Mouse (Mus musculus) hindbrain, embryonic 11.5 days (tissue): ENCODE data around the gene 1810046K07Rik. TPM values are rescaled to one million over a fixed set of nuclear protein-coding genes. Genes with fewer than 3 reads are reported as not detected.

Source experiments
- ATAC-seq: fragments of 200-750 bp; cut with Nextera tagmentation; 2 replicates; pipeline ENCODE4 v1.8.0; 2017; ENCODE audit warnings: mild to moderate bottlenecking, moderate TSS enrichment, moderate library complexity; ENCODE audit not compliant: low FRiP score
- DNase-seq: peaks from one replicate; pipeline ENCODE4 v3.0.0-alpha.2; 2015; ENCODE audit warnings: low spot score
- H3K27ac ChIP-seq: fragments of 300-500 bp; sonication (generic); 2 replicates; pipeline ENCODE4 v1.5.1; 2014; ENCODE audit warnings: mild to moderate bottlenecking, low read depth, low read length
- H3K27me3 ChIP-seq: fragments of 300-500 bp; sonication (generic); 2 replicates; pipeline ENCODE4 v1.6.1; 2014; ENCODE audit warnings: mild to moderate bottlenecking, low read length, moderate library complexity, mixed read lengths; ENCODE audit not compliant: control insufficient read depth, insufficient read depth
- H3K36me3 ChIP-seq: fragments of 300-500 bp; sonication (generic); 2 replicates; pipeline ENCODE4 v1.6.1; 2014; ENCODE audit warnings: mild to moderate bottlenecking, low read length, moderate library complexity, mixed read lengths; ENCODE audit not compliant: control insufficient read depth, insufficient read depth
- H3K4me1 ChIP-seq: fragments of 300-500 bp; sonication (generic); replicated peaks from 2 replicates; pipeline ENCODE4 v1.6.1; 2014; ENCODE audit warnings: low read length, mixed read lengths; ENCODE audit not compliant: control insufficient read depth, insufficient read depth
- H3K4me2 ChIP-seq: fragments of 300-500 bp; sonication (generic); replicated peaks from 2 replicates; pipeline ENCODE4 v1.6.1; 2014; ENCODE audit warnings: mild to moderate bottlenecking, low read depth, low read length
- H3K4me3 ChIP-seq: fragments of 300-500 bp; sonication (generic); 2 replicates; pipeline ENCODE4 v1.5.1; 2014; ENCODE audit warnings: low read depth, low read length
- H3K9ac ChIP-seq: fragments of 300-500 bp; sonication (generic); 2 replicates; pipeline ENCODE4 v1.6.1; 2014; ENCODE audit warnings: low read depth, low read length
- H3K9me3 ChIP-seq: fragments of 300-500 bp; sonication (generic); 2 replicates; pipeline ENCODE4 v1.6.1; 2016; ENCODE audit warnings: low read length; ENCODE audit not compliant: control insufficient read depth
- WGBS: fragments of 180-500 bp; shearing (Covaris S2); extraction: QIAGEN DNeasy Blood & Tissue Kit; methylation state at CpG from one replicate; pipeline ENCODE4 v1.1.7; 2014; 5-methylcytosine and 5-hydroxymethylcytosine counted together
- polyA plus RNA-seq: library from polyadenylated mRNA; unstranded; fragments of >200 nt; fragmentation: Nextera tagmentation; extraction: Ambion mirVana; gene quantifications from 2 replicates; pipeline ENCODE4 v1.2.1, GENCODE M21; 2014

1810046K07Rik gene
- polyA plus RNA-seq, 1 experiment from 2014 or later = not detected

DNA sequence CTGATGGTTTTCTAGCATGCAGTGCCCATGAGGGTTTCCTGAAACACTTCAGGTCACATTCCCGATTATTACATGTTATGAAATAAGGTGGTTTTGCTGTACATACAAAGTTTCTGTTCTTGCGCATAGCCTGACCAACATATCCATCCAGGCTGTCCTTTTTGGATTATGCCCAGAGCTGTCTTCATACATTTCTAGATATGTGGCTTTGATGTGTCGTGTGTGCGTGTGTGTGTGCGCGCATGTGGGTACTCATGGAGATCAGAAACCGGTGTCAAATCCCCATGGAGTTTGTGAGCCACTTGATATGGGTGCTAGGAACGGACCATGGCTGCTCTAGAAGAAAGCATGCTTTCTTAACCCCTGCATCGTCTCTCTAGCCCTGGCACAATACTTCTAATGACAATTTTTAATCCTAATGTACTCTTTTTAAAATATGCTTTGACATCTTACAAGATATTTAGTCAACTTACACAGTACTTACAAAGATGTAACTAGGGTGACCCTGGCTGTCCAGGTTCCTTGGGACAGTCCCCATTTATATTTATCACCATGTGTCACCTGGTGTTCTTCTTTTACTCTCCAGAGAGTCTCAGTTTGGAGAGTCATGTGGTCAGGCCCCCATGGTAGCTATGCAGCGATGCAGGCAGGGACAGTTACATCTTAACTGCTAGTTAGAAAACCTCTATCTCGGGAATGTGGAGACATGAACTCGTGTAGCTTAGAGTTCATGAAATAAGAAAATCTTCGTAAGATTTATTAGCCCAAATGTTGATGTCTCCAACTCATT lies 2.9 kb upstream of the 1810046K07Rik start:
- H3K4me2 ChIP-seq = no peak overlapping the region
- H3K4me1 ChIP-seq = no peaks in the 10 kb centered on the region
- no peak overlapping the region for H3K4me3 ChIP-seq
- DNase-seq (no peak), ATAC-seq (no peak)
- no peaks in the 10 kb centered on the region for H3K36me3 ChIP-seq
- WGBS = 92% methylated on average over 13 of the region's 13 CpGs
- no peak overlapping the region for H3K9ac ChIP-seq
- H3K27ac ChIP-seq = no peak overlapping the region
- H3K9me3 ChIP-seq = no peaks in the 10 kb centered on the region
- H3K27me3 ChIP-seq = no peaks in the 10 kb centered on the region

DNA sequence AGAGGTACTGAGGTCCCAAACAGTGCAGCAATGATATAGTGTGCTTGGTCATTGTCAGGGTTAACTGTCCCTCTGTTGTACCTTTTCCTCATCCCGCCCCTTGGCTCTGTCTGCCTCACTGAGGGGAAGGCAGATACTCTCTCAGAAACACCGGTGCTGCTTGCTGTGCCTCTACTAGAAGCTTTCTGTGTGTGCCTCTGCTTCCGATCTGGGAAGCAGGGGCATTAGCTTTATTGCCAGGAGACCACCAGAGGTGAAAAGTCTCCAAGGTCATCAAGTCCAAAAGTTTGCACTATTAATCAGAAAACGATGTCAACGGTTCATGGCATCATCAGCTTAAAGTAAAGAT lies 1.2 kb downstream of the 1810046K07Rik start:
- WGBS = 88% methylated on average over 5 of the region's 5 CpGs
- no peak for ATAC-seq
- H3K36me3 ChIP-seq = no peaks in the 10 kb centered on the region
- H3K4me1 ChIP-seq = no peaks in the 10 kb centered on the region
- DNase-seq = no peak
- no peaks in the 10 kb centered on the region for H3K27me3 ChIP-seq
- H3K4me2 ChIP-seq = no peak overlapping the region
- no peak overlapping the region for H3K27ac ChIP-seq
- no peak overlapping the region for H3K9ac ChIP-seq
- H3K9me3 ChIP-seq = no peaks in the 10 kb centered on the region
- H3K4me3 ChIP-seq = no peak overlapping the region

DNA sequence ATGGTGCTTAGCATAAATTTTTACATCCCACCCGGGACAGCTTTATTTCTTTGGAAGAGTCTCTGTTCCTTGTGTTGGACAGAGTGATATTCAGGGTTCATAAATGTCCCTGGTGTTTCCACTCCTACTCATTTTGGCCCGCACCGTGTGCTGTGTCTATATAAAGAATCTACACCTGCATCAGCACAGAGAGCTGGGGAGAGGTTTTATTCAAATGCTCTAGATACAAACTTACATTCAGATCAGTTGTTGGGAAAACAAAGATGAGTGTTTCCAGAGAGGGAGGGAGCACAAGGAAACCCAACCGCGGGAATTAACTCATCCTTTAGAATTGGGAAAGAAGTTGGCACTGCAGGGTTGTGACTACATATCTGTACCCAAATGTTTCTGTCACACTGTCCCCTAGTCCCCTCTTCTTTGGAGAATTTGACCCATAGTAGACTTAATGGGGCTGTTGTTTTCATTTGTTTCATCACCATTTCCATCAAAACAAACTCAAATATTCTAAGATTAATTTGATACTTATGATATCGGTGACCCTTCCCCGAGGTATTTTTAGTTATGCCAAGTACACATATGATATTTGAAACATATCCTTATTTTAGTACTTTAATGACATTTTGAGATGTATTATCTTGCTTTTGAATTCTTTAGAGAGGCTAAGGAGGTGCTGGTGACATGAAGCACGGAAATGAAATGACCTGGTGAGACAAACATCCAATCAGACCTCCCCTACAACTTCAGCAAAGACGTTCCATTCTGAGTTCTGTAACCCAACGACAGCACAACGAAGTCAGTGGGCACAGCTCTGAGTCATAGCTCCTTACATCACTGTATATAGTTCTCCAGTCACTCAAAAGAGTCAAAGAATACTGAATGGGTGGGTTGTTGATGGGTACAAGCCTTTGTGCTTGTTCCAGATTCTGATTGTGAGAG lies 1.8 kb downstream of the 1810046K07Rik start:
- no peak overlapping the region for H3K27ac ChIP-seq
- H3K27me3 ChIP-seq = no peaks in the 10 kb centered on the region
- no peaks in the 10 kb centered on the region for H3K4me1 ChIP-seq
- H3K4me3 ChIP-seq = no peak overlapping the region
- 89% methylated on average over 11 of the region's 11 CpGs for WGBS
- DNase-seq (no peak), ATAC-seq (no peak)
- no peak overlapping the region for H3K9ac ChIP-seq
- no peak overlapping the region for H3K4me2 ChIP-seq
- no peaks in the 10 kb centered on the region for H3K9me3 ChIP-seq
- no peaks in the 10 kb centered on the region for H3K36me3 ChIP-seq

DNA sequence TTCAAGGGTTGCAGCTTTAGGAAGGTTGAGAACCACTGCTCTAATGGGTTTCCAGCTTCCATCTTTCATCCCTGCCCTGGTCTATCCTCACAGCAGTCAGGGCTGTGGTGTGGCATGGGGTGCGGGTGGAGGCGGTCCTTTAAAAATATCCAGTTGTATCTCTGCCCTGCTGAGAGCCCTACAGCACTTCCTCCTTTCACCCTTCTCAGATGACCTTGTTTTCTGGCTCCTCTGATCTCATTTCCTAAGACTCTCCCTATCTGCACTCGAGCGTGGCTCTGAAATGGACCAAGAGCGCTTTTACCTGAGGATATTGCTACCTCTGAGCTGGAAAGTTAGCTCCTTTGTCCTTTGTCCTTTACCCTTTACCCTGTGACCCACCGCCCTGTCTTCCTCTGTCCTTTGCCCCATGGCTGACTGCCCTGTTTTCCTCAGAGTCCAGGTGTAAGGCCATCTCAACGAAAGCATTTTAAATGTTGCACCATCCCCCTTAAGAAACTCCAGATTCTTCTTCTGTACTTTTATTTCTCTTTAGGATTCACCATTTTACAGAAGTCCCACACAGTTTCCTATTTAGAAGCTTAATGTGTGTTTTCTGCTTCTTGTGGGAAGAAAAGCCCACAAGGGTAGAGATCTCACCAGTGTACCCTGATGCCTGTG lies 4.2 kb downstream of the 1810046K07Rik start:
- DNase-seq = no peak
- no peak for ATAC-seq
- Histone ChIP-seq H3K4me3 (no peak overlapping the region), H3K4me2 (no peak overlapping the region), H3K27me3 (no peaks in the 10 kb centered on the region), H3K27ac (no peak overlapping the region), H3K4me1 (no peaks in the 10 kb centered on the region), H3K36me3 (no peaks in the 10 kb centered on the region), H3K9me3 (no peaks in the 10 kb centered on the region), H3K9ac (no peak overlapping the region)
- 76% methylated on average over 7 of the region's 7 CpGs for WGBS

GRCm38 (mm10) chr9:51320096-51320495 lies 8.6 kb downstream of the 1810046K07Rik start:
- H3K4me1 ChIP-seq = no peaks in the 10 kb centered on the region
- ATAC-seq = no peak
- 92% methylated on average over 1 of the region's 1 CpGs for WGBS
- no peak overlapping the region for H3K4me2 ChIP-seq
- no peak overlapping the region for H3K9ac ChIP-seq
- H3K36me3 ChIP-seq = no peaks in the 10 kb centered on the region
- no peak for DNase-seq
- no peak overlapping the region for H3K4me3 ChIP-seq
- no peak overlapping the region for H3K27ac ChIP-seq
- no peaks in the 10 kb centered on the region for H3K27me3 ChIP-seq
- no peaks in the 10 kb centered on the region for H3K9me3 ChIP-seq

GRCm38 (mm10) chr9:51318246-51318645 lies 10.5 kb downstream of the 1810046K07Rik start:
- no peaks in the 10 kb centered on the region for H3K27me3 ChIP-seq
- DNase-seq = no peak

GRCm38 (mm10) chr9:51317322-51317721 lies 11.4 kb downstream of the 1810046K07Rik start:
- no peaks in the 10 kb centered on the region for H3K4me1 ChIP-seq
- DNase-seq = no peak
- H3K27me3 ChIP-seq = no peaks in the 10 kb centered on the region
- H3K4me2 ChIP-seq = no peak overlapping the region
- ATAC-seq = no peak
- H3K27ac ChIP-seq = no peak overlapping the region
- WGBS = 97% methylated on average over 4 of the region's 4 CpGs
- no peaks in the 10 kb centered on the region for H3K36me3 ChIP-seq
- no peaks in the 10 kb centered on the region for H3K9me3 ChIP-seq
- H3K4me3 ChIP-seq = no peak overlapping the region
- H3K9ac ChIP-seq = no peak overlapping the region

More at GRCm38 (mm10) chr9:51318246-51318645, 10.5 kb downstream of the 1810046K07Rik start:
- Histone ChIP-seq H3K4me1 (no peaks in the 10 kb centered on the region), H3K4me3 (no peak overlapping the region), H3K4me2 (no peak overlapping the region), H3K36me3 (no peaks in the 10 kb centered on the region), H3K27ac (no peak overlapping the region), H3K9me3 (no peaks in the 10 kb centered on the region), H3K9ac (no peak overlapping the region)
- ATAC-seq = no peak
- 79% methylated on average over 4 of the region's 4 CpGs for WGBS

DNA sequence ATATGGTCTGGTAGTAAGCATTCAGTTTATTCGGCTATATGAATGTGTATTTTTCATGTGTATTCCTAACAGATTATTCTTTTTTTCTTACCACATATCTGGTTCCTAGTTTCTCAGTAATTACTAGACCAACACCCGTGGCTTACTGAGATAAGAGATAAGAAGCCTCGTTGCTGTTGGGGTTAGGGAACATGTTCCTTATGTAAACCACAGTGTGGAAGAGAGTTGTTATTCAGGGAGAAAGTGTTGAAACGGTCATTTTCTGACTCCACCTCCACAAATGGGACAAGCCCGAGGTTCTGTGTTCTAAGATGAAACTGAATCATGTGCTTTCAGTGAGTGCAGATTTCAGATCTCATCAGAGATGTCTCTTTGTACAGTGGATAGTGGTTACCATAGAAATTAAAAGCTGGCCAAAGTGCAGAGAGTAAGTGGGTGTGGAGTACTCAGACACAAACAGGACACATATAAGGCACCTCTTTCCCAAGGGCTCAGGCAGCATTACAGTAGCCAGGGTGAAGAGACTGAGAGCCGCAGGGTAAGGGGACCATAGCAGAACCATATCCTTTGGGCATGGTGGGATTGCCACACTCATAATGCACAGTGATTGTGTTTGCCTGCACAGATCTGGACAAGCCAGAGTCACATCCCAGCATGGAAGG lies 13.2 kb downstream of the 1810046K07Rik start:
- ATAC-seq (no peak), DNase-seq (no peak)
- no peak overlapping the region for H3K9ac ChIP-seq
- no peak overlapping the region for H3K4me3 ChIP-seq
- no peak overlapping the region for H3K27ac ChIP-seq
- H3K27me3 ChIP-seq = no peaks in the 10 kb centered on the region
- no peaks in the 10 kb centered on the region for H3K9me3 ChIP-seq
- H3K36me3 ChIP-seq = no peaks in the 10 kb centered on the region
- WGBS = 86% methylated on average over 6 of the region's 6 CpGs
- H3K4me1 ChIP-seq = no peaks in the 10 kb centered on the region
- H3K4me2 ChIP-seq = no peak overlapping the region
